Mouse (Mus musculus) left cerebral cortex, postnatal 14 days (tissue): ENCODE measurements at regions not wholly inside any gene's neighbourhood (a gene's known extent, or its start where the extent isn't known, plus 50 kb on each side); places are given as distances from the start of the nearest gene placed in this dataset.

Experiments
- DNase-seq, 2 experiments: peaks; one replicate each; pipeline ENCODE4 v3.0.0; 2021 to 2022; ENCODE audit warnings: low spot score in 2 of 2, mixed read lengths in 1 of 2
- intact Hi-C: fragments of 180-260 bp; cut with DNase I; formaldehyde crosslinking; loops from one replicate; pipeline ENCODE4 v1.15.1; 2025

DNA sequence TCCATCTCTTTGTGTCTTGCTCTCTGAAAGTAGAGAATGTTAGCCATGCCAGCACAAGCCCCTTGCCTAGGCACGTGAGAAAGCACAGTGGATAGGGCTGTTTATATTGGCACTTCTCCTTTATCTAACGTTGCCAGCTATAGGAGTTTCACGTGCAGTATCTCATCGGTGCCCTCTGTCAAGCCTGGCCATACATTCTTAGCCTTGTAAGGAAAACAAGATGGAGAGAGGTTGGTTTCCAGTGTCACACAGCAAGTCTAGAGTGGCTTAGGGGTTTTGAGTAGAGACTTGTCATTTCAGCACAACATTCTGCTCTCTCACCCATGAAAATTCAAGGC, 88.1 kb upstream of the Bcl6 start:
- intact Hi-C loops, result no loop called here
- no peak for DNase-seq

- no peak for DNase-seq
- intact Hi-C loops, result no loop called here
Measured at GRCm38 (mm10) chr16:24076109-24076798, 87.6 kb upstream of the Bcl6 start.

- no peak for DNase-seq
- intact Hi-C loops, result no loop called here
Measured at GRCm38 (mm10) chr16:24073613-24074244, 85.1 kb upstream of the Bcl6 start.

GRCm38 (mm10) chr16:24073065-24073464, 84.4 kb upstream of the Bcl6 start:
- DNase-seq, result no peak
- intact Hi-C loops, result no loop called here

DNA sequence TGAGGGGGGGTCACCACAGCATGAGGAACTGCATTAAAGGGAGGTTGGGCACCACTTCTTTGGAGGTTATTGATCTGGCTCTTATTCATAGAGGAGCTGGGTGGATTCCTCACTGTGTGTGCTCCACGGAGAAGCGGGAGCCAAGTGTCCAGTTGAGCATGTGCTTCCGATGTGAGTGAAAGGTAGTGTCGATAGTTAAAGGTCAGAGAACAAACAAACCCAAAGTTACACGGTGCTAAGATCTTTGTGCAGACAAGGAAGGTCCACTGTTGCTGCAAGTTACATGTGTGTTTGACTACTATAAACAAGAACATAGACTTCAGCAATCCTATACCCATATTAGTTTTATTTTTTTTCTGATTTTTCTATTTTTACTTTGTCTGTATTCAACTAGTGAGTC, 80.8 kb upstream of the Bcl6 start:
- DNase-seq, result no peak
- intact Hi-C loops, result no loop called here

- intact Hi-C loops, result no loop called here
Measured at GRCm38 (mm10) chr16:24068250-24068813, 79.7 kb upstream of the Bcl6 start.

DNA sequence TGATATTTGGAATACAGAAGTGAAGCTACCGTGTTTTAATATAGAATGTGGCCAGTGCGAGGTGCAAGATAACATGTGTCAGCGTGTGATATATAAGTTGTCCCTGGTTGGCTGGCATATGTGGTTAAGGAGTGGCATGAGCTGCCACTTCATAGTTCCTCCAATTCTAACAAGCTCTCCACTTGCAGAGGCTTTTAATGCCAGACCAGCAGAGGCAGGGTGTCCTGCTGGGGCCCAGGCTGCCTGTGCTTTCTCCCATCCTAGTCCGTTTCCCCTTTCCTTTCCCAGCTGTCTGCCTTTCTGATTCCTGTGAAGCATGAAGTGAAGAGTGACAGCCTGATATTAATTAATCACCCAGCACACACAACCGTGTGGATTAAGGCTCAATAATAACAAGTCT, 73.7 kb upstream of the Bcl6 start:
- DNase-seq, result no peak
- intact Hi-C loops, result no loop called here

More at GRCm38 (mm10) chr16:24068250-24068813, 79.7 kb upstream of the Bcl6 start:
- DNase-seq, result no peak

DNA sequence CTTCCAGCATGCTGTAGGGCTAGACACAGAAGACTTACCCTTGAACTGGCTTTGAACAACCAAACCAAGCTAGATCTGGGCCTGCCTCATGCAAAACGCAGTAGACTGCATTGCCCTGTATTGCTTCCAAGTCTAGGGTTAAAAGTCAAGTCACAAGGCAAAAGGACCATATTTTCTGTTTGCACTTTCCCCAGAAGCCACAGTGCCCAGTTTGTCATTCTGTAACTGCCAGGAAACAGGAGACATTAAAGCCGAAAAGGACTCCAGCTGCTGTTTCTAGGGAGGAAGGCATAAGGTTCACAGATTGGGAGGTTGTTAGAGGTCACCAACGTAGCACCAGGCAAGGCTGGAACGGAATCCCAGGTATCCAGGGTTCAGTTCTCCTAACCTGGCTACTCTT, 72.8 kb upstream of the Bcl6 start:
- intact Hi-C loops, result no loop called here
- DNase-seq, result no peak

GRCm38 (mm10) chr16:24059090-24059600, 70.5 kb upstream of the Bcl6 start:
- no peak for DNase-seq
- intact Hi-C loops, result no loop called here

GRCm38 (mm10) chr16:24056885-24057531, 68.4 kb upstream of the Bcl6 start:
- DNase-seq, result no peak

DNA sequence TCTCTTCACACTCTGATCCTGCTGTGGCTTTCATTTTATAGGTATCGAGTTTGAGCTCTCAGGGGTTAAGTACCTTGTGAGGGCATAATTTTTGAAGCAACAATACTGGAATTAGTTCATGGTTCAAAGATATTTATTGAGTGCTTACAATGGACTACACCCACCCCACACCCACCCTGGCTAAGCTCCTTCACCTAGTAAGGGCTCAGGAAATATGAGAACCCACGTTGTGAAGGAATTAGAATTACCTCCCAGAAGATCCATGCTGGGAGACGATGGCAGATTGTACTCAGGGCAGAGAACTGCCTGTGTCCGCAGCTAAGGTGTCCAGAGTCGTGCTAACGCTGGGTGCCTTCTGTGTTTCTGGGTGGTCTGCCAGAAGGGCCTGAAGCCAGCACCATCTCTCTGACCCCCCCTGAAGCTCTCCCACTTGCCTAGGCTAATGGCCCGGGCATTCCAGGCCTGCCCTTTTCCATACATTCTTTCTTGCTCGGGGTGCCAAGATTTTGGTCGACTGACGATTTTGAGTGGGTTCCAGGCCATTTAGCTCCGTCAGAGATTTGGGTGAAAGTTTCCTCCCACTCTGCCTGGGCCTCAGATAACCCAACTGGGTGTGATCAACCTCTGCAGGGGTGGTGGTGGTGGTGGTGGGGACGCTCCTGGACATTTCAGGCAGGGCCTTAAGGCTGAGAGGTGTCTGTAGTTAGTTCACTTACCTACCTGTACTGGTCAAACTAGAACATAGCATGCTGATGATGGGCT, 67.7 kb upstream of the Bcl6 start:
- intact Hi-C loops, result no loop called here
- no peak for DNase-seq

More at GRCm38 (mm10) chr16:24056885-24057531, 68.4 kb upstream of the Bcl6 start:
- intact Hi-C loops, result no loop called here

DNA sequence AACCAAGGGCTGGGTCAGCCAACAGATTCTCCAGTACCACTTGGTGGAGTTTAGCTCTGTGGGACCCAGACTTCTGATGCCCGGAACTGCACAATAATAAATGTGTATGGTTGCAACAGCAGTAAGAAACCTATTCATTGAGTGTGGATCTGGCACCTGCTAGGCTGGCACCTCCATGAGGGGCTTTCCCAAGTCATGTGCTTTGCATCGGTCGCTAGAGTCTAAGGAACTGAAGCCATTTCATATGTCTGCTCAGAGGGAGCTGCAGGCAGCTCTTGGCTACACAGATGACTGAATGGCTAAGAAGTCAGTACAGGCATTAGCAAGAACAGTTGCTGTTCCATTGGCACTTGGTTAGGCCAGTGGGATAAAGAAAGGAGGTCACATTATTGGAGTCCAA, 65.6 kb upstream of the Bcl6 start:
- DNase-seq, result no peak
- intact Hi-C loops, result no loop called here

- peak; percentile 25 to 31 for DNase-seq
- intact Hi-C loops, result no loop called here
Measured at GRCm38 (mm10) chr16:24053403-24053802, 64.8 kb upstream of the Bcl6 start.

DNA sequence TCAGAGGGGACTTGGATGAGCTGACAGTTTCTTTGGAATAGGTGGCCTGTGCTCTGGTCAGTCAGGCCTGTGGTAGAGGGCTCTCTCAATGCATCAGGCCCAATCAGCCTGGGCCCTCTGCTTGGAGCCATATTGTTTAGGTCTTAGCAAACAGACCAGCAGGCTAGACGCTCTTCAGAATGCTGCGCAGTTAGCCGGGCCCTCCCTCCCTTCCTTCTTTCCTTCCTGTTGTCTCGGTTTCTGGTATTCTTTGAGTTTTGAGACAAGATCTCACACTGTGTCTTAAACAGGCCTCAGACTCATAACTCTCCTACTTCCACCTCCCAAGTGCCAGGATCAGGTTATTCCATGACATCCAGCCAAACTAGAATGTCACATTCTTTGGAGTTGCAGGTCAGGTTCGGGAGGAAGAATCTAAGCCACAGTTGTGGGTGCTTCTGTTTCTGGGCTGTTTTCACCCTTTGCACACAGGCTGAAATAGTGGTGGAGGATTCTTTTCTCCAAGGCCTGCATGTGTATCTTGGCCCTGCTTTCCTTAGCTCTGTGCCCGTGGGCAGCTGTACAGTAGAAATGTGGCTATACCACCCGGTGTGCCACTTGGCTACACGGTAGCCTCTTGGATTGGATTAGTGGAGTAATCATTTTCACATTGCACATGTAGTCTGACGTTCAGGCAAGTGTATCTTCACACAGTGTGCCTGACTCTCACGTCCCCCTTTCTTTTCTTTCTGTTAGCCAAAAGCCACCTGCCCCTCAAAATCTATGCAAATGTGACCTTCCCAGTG, 62.4 kb upstream of the Bcl6 start:
- intact Hi-C loops, result no loop called here
- DNase-seq, result no peak

- no peak for DNase-seq
- intact Hi-C loops, result no loop called here
Measured at GRCm38 (mm10) chr16:24043779-24044178, 55.1 kb upstream of the Bcl6 start.

DNA sequence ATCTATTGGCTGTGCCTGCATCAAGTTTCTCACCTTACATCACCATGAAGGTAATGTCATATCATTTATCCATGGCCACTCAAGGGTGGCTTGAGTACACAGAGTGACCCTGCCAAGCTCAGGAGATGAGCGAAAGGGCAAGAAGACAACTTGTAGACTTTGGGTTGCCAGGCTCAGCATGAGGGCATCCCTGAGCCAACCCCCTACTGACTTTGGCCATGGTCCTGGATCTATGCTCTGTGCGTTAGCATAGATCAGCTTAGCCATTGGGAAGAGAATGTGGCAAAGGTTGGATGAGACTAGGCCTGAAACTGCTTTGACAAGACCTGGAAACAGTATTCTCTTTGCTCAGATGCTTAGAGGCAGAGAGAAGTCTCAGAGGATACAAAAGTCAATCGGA, 54.3 kb upstream of the Bcl6 start:
- intact Hi-C loops, result no loop called here
- DNase-seq, result no peak

GRCm38 (mm10) chr16:24042216-24042615, 53.6 kb upstream of the Bcl6 start:
- no peak for DNase-seq
- intact Hi-C loops, result no loop called here

GRCm38 (mm10) chr16:24041403-24041802, 52.8 kb upstream of the Bcl6 start:
- intact Hi-C loops, result no loop called here
- no peak for DNase-seq

DNA sequence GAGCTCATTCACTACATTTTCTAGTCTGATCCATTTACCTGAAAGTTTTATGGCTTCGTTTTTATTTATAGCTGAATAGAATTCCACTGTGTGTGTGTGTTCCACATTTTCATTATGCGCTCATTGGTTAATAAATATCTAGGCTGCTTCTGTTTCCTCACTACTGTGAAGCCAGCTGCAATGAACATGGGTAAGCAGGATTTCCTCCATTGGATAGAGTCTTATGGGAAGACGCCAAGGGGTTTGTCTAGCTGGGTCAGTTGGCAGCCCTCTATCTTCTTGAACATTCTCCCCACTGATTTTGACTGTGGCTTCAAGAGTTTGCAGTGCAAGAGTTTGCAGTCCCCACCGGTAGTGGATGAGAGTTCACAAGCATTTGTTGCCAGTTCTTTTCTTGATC, 51.1 kb upstream of the Bcl6 start:
- no peak for DNase-seq
- intact Hi-C loops, result no loop called here
